Mouse (Mus musculus): ENCODE measurements around the gene Mylip.

Mylip gene

GRCm38 (mm10) chr13:45389448-45390311 lies at the start of gene Mylip:
Mylip (plus strand) TSS chr13:45389742.
- DNase-seq (ENCODE audit: low read depth): peak; percentile 98

GRCm38 (mm10) chr13:45341991-45342390 lies 47.6 kb upstream of the Mylip start:
- DNase-seq (ENCODE audit: low read depth): no peak

- no peak for DNase-seq (ENCODE audit: low read depth)
Measured at GRCm38 (mm10) chr13:45343541-45343940, 46.0 kb upstream of the Mylip start.

- no peak for DNase-seq (ENCODE audit: low read depth)
Measured at GRCm38 (mm10) chr13:45343966-45344365, 45.6 kb upstream of the Mylip start.

GRCm38 (mm10) chr13:45345471-45346159 lies 43.9 kb upstream of the Mylip start:
- no peak for DNase-seq (ENCODE audit: low read depth)

- DNase-seq (ENCODE audit: low read depth): no peak
Measured at GRCm38 (mm10) chr13:45351483-45351882, 38.1 kb upstream of the Mylip start.

GRCm38 (mm10) chr13:45354824-45355223 lies 34.7 kb upstream of the Mylip start:
- DNase-seq (ENCODE audit: low read depth): no peak

GRCm38 (mm10) chr13:45358208-45358607 lies 31.3 kb upstream of the Mylip start:
- DNase-seq (ENCODE audit: low read depth): no peak

GRCm38 (mm10) chr13:45358676-45359323 lies 30.7 kb upstream of the Mylip start:
- no peak for DNase-seq (ENCODE audit: low read depth)

- DNase-seq (ENCODE audit: low read depth): no peak
Measured at GRCm38 (mm10) chr13:45365788-45366187, 23.8 kb upstream of the Mylip start.

GRCm38 (mm10) chr13:45371673-45372072 lies 17.9 kb upstream of the Mylip start:
- peak; percentile 85 for DNase-seq (ENCODE audit: low read depth)

- peak; percentile 39 for DNase-seq (ENCODE audit: low read depth)
Measured at GRCm38 (mm10) chr13:45372456-45372855, 17.1 kb upstream of the Mylip start.

GRCm38 (mm10) chr13:45374846-45375245 lies 14.7 kb upstream of the Mylip start:
- no peak for DNase-seq (ENCODE audit: low read depth)

GRCm38 (mm10) chr13:45382208-45382607 lies 7.3 kb upstream of the Mylip start:
- DNase-seq (ENCODE audit: low read depth): no peak

- DNase-seq (ENCODE audit: low read depth): no peak
Measured at GRCm38 (mm10) chr13:45384636-45385035, 4.9 kb upstream of the Mylip start.

GRCm38 (mm10) chr13:45385521-45385920 lies 4.0 kb upstream of the Mylip start:
- no peak for DNase-seq (ENCODE audit: low read depth)

- DNase-seq (ENCODE audit: low read depth): no peak
Measured at GRCm38 (mm10) chr13:45386253-45386652, 3.3 kb upstream of the Mylip start.

GRCm38 (mm10) chr13:45387231-45387630 lies 2.3 kb upstream of the Mylip start:
- DNase-seq (ENCODE audit: low read depth): peak; percentile 42

- DNase-seq (ENCODE audit: low read depth): no peak
Measured at GRCm38 (mm10) chr13:45388254-45388805, 1.2 kb upstream of the Mylip start.

- DNase-seq (ENCODE audit: low read depth): no peak
Measured at GRCm38 (mm10) chr13:45388889-45389288, 653 bp upstream of the Mylip start.

- peak; percentile 56 for DNase-seq (ENCODE audit: low read depth)
Measured at GRCm38 (mm10) chr13:45390312-45390961, 895 bp downstream of the Mylip start.

Measured in naive thymus-derived CD4-positive, alpha-beta T cell, adult 2 months (primary cell).